Mouse (Mus musculus): Measurements from ENCODE around the gene Hecw2. TPM values are rescaled to one million over a fixed set of nuclear protein-coding genes. Genes with fewer than 3 reads are reported as not detected.

The Hecw2 gene
- polyA plus RNA-seq, 1 experiment = 0.47 TPM

GRCm38 (mm10) chr1:53859175-53859574 is 335.8 kb downstream of the Hecw2 start:
- H3K4me1 ChIP-seq (ENCODE audit: control insufficient read depth, insufficient read depth, low read length) = peaks cover 5% of the 10 kb centered on the region
- no peak overlapping the region for H3K4me3 ChIP-seq (replicated peaks; ENCODE audit: control insufficient read depth, low read depth, low read length)
- no peak for TF ChIP-seq CTCF (IDR thresholded peaks at IDR 0.05; ENCODE audit: control insufficient read depth, insufficient read depth, low read length)
- no peak for TF ChIP-seq POLR2A (IDR thresholded peaks at IDR 0.05; ENCODE audit: borderline replicate concordance, control insufficient read depth, low read depth, low read length)
- no peak overlapping the region for H3K27ac ChIP-seq (ENCODE audit: control insufficient read depth, insufficient read depth, low read depth, low read length, poor library complexity)

DNA sequence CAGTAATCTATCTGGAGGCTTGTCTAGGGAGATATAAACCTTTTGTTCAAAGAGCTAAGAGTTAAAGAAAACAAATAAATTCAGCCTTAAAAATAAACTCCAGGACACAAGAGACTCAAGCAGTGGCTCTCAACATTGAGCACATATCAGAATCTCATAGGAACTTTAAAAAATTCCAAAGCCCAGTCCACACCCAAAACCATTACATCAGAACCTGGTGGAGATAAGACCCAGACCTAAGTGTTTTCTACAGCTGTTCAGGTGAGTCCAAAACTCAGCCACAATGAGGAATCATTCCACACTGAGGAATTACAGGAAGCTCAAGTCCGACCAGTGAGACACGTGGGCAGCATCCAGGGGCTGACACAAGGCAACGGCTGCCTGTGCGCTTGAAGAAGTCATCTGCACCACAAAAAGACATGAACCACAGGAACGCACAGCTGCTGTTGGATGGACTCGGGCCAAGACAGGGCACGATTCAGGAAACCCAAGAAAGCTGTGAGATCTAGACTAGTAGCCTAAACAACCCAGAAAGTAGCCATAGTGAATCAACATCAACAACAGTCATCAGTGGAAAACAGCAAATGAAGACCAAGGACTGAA is 338.4 kb downstream of the Hecw2 start:
- Histone ChIP-seq H3K27ac (ENCODE audit: control insufficient read depth, insufficient read depth, low read depth, low read length, poor library complexity) (no peak overlapping the region), H3K4me3 (replicated peaks; ENCODE audit: control insufficient read depth, low read depth, low read length) (no peak overlapping the region), H3K4me1 (ENCODE audit: control insufficient read depth, insufficient read depth, low read length) (peaks cover 4% of the 10 kb centered on the region)
- WGBS = 4% methylated on average over 7 of the region's 7 CpGs
- no peak for TF ChIP-seq CTCF (IDR thresholded peaks at IDR 0.05; ENCODE audit: control insufficient read depth, insufficient read depth, low read length)
- no peak for TF ChIP-seq POLR2A (IDR thresholded peaks at IDR 0.05; ENCODE audit: borderline replicate concordance, control insufficient read depth, low read depth, low read length)

GRCm38 (mm10) chr1:53855732-53856131 is 339.2 kb downstream of the Hecw2 start:
- Histone ChIP-seq H3K4me1 (ENCODE audit: control insufficient read depth, insufficient read depth, low read length) (peaks cover 4% of the 10 kb centered on the region), H3K27ac (ENCODE audit: control insufficient read depth, insufficient read depth, low read depth, low read length, poor library complexity) (no peak overlapping the region), H3K4me3 (replicated peaks; ENCODE audit: control insufficient read depth, low read depth, low read length) (no peak overlapping the region)
- TF ChIP-seq POLR2A (IDR thresholded peaks at IDR 0.05; ENCODE audit: borderline replicate concordance, control insufficient read depth, low read depth, low read length) (no peak), CTCF (IDR thresholded peaks at IDR 0.05; ENCODE audit: control insufficient read depth, insufficient read depth, low read length) (no peak)
- 52% methylated on average over 7 of the region's 7 CpGs for WGBS

GRCm38 (mm10) chr1:53852086-53852610 is 342.8 kb downstream of the Hecw2 start:
- peaks cover 6% of the 10 kb centered on the region for H3K4me1 ChIP-seq (ENCODE audit: control insufficient read depth, insufficient read depth, low read length)
- 81% methylated on average over 3 of the region's 3 CpGs for WGBS
- no peak for TF ChIP-seq POLR2A (IDR thresholded peaks at IDR 0.05; ENCODE audit: borderline replicate concordance, control insufficient read depth, low read depth, low read length)
- TF ChIP-seq CTCF (IDR thresholded peaks at IDR 0.05; ENCODE audit: control insufficient read depth, insufficient read depth, low read length) = no peak
- H3K27ac ChIP-seq (ENCODE audit: control insufficient read depth, insufficient read depth, low read depth, low read length, poor library complexity) = peak overlapping the region; percentile 93
- H3K4me3 ChIP-seq (replicated peaks; ENCODE audit: control insufficient read depth, low read depth, low read length) = no peak overlapping the region

- Histone ChIP-seq H3K4me3 (replicated peaks; ENCODE audit: control insufficient read depth, low read depth, low read length) (no peak overlapping the region), H3K4me1 (ENCODE audit: control insufficient read depth, insufficient read depth, low read length) (peaks cover 4% of the 10 kb centered on the region), H3K27ac (ENCODE audit: control insufficient read depth, insufficient read depth, low read depth, low read length, poor library complexity) (no peak overlapping the region)
- TF ChIP-seq POLR2A (IDR thresholded peaks at IDR 0.05; ENCODE audit: borderline replicate concordance, control insufficient read depth, low read depth, low read length) (no peak), CTCF (IDR thresholded peaks at IDR 0.05; ENCODE audit: control insufficient read depth, insufficient read depth, low read length) (no peak)
- 3% methylated on average over 8 of the region's 8 CpGs for WGBS
These were observed 343.6 kb downstream of the Hecw2 start for GRCm38 (mm10) chr1:53851334-53851733.

- 1% methylated on average over 6 of the region's 6 CpGs for WGBS
- Histone ChIP-seq H3K27ac (ENCODE audit: control insufficient read depth, insufficient read depth, low read depth, low read length, poor library complexity) (peak overlapping the region; percentile 98), H3K4me1 (ENCODE audit: control insufficient read depth, insufficient read depth, low read length) (peaks cover 6% of the 10 kb centered on the region), H3K4me3 (replicated peaks; ENCODE audit: control insufficient read depth, low read depth, low read length) (peak overlapping the region; percentile 13)
- no peak for TF ChIP-seq POLR2A (IDR thresholded peaks at IDR 0.05; ENCODE audit: borderline replicate concordance, control insufficient read depth, low read depth, low read length)
- no peak for TF ChIP-seq CTCF (IDR thresholded peaks at IDR 0.05; ENCODE audit: control insufficient read depth, insufficient read depth, low read length)
These were observed 344.1 kb downstream of the Hecw2 start for GRCm38 (mm10) chr1:53850891-53851290.

GRCm38 (mm10) chr1:53846665-53847237 is 348.2 kb downstream of the Hecw2 start:
- Histone ChIP-seq H3K4me1 (ENCODE audit: control insufficient read depth, insufficient read depth, low read length) (peaks cover 4% of the 10 kb centered on the region), H3K4me3 (replicated peaks; ENCODE audit: control insufficient read depth, low read depth, low read length) (no peak overlapping the region), H3K27ac (ENCODE audit: control insufficient read depth, insufficient read depth, low read depth, low read length, poor library complexity) (peak overlapping the region; percentile 48; the same call in 1 of the 2 replicates)
- 73% methylated on average over 2 of the region's 2 CpGs for WGBS
- no peak for TF ChIP-seq POLR2A (IDR thresholded peaks at IDR 0.05; ENCODE audit: borderline replicate concordance, control insufficient read depth, low read depth, low read length)
- TF ChIP-seq CTCF (IDR thresholded peaks at IDR 0.05; ENCODE audit: control insufficient read depth, insufficient read depth, low read length) = no peak

DNA sequence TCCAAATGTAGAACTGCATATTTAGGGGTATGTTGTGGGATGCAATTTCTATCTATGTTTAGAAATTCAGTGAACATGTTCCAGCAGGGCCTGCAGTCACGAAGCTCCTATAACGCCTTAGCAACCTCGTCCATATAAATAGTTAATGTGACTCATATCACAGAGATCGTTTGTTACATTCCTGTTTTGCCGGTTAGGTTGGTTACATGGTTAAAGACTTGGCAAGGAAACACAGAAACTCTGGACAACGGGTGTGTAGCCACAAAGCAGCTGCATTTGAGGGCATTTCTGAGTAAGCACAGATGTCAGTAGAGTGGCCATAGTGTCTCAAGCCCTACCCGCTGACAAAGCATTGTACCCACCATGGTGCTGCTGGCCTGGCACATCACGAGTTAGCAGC is 349.1 kb downstream of the Hecw2 start:
- WGBS = 28% methylated on average over 8 of the region's 8 CpGs
- H3K4me3 ChIP-seq (replicated peaks; ENCODE audit: control insufficient read depth, low read depth, low read length) = no peak overlapping the region
- peak overlapping the region; percentile 48; the same call in 1 of the 2 replicates for H3K27ac ChIP-seq (ENCODE audit: control insufficient read depth, insufficient read depth, low read depth, low read length, poor library complexity)
- peaks cover 4% of the 10 kb centered on the region for H3K4me1 ChIP-seq (ENCODE audit: control insufficient read depth, insufficient read depth, low read length)
- TF ChIP-seq POLR2A (IDR thresholded peaks at IDR 0.05; ENCODE audit: borderline replicate concordance, control insufficient read depth, low read depth, low read length) = no peak
- TF ChIP-seq CTCF (IDR thresholded peaks at IDR 0.05; ENCODE audit: control insufficient read depth, insufficient read depth, low read length) = no peak
